Comparison of ENCODE assay signal across 12 mouse cellular contexts in the genomic region with DNA sequence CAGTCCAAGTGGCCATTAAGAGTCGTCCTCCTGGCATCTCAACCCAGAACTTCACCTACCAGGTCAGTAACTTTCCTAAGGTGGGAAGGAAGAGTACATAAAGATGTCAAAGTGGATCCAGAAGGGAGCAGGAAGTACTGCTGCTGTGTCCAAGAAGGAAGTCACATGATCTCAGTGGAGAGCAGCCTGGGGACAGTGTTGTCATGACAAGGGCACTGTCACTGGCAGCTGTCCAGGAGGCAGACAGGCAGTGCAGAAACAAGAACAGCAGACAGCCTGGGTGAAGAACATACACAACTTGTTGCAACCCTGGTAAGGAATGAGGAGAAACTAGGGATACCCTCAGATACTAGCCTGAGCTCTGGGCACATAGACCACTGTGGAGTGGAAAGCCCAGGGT. TPM values are rescaled to one million over a fixed set of nuclear protein-coding genes. Genes with fewer than 3 reads are reported as not detected.
DNase-seq lines count a peak whose midpoint lies in the region; ATAC-seq and TF ChIP-seq lines count a peak whose summit lies in the region.
"Had no signal": no experiment of that assay in that cellular context is flagged by ENCODE, and none has a peak within 500 bp of the region (broad histone marks: within the 10 kb centered on the region; RNA-seq: fewer than 3 reads in every experiment).

No protein-coding gene starts in this region.

- no peaks in the 10 kb centered on the region for H3K36me3 ChIP-seq in forebrain, postnatal 0 days (ENCODE audit: insufficient read depth)
- H3K36me3 ChIP-seq: embryonic facial prominence, embryonic 13.5 days; stomach, embryonic 15.5 days had no signal

- no peak overlapping the region for H3K4me3 ChIP-seq in forebrain, postnatal 0 days (ENCODE audit: low read depth, low read length)
- H3K4me3 ChIP-seq: embryonic facial prominence, embryonic 13.5 days; stomach, embryonic 15.5 days had no signal

- H3K4me2 ChIP-seq in forebrain, postnatal 0 days (ENCODE audit: low read depth): no peak overlapping the region
- H3K4me2 ChIP-seq: embryonic facial prominence, embryonic 13.5 days; stomach, embryonic 15.5 days had no signal

- no peaks in the 10 kb centered on the region for H3K4me1 ChIP-seq in forebrain, postnatal 0 days (ENCODE audit: insufficient read depth)
- H3K4me1 ChIP-seq: embryonic facial prominence, embryonic 13.5 days; stomach, embryonic 15.5 days had no signal

- WGBS in forebrain, postnatal 0 days: 54% methylated on average over 1 of the region's 1 CpGs

- no peaks in the 10 kb centered on the region for H3K9me3 ChIP-seq in forebrain, postnatal 0 days (ENCODE audit: low read length)
- H3K9me3 ChIP-seq: embryonic facial prominence, embryonic 13.5 days; stomach, embryonic 15.5 days had no signal

- no peak for TF ChIP-seq CTCF in forebrain, postnatal 0 days (IDR thresholded peaks at IDR 0.05; ENCODE audit: low read depth)

- no peak overlapping the region for H3K9ac ChIP-seq in forebrain, postnatal 0 days
- H3K9ac ChIP-seq: embryonic facial prominence, embryonic 13.5 days; liver, embryonic 14.5 days; stomach, embryonic 15.5 days had no signal

- peak; percentile 87 for ATAC-seq in megakaryocyte, adult 5-6 weeks (ENCODE audit: poor library complexity, severe bottlenecking)
- no peak for ATAC-seq in forebrain, postnatal 0 days
- ATAC-seq: Patski had no signal

- DNase-seq in layer of hippocampus, adult 9-11 months: peak; percentile 70
- no peak for DNase-seq in layer of hippocampus, postnatal 14 days (ENCODE audit: low spot score in 2 of 2)
- DNase-seq in brain, adult 2 months (ENCODE audit: low read depth, low spot score): peak; percentile 58
- peak; percentile 73 for DNase-seq in heart, postnatal 4 days
- DNase-seq in embryo, embryonic 9.5 days (ENCODE audit: extremely low spot score): no peak
- no peak for DNase-seq in forebrain, postnatal 0 days
- DNase-seq in urinary bladder, adult 18-20 months (ENCODE audit: low spot score in 2 of 2): no peak

- no peaks in the 10 kb centered on the region for H3K27me3 ChIP-seq in forebrain, postnatal 0 days (ENCODE audit: insufficient read depth, low read length)
- H3K27me3 ChIP-seq: embryonic facial prominence, embryonic 13.5 days; stomach, embryonic 15.5 days had no signal

- H3K27ac ChIP-seq in forebrain, postnatal 0 days (ENCODE audit: low read depth, low read length): no peak overlapping the region
- H3K27ac ChIP-seq: embryonic facial prominence, embryonic 13.5 days; liver, embryonic 14.5 days; stomach, embryonic 15.5 days had no signal

RNA-seq across cellular contexts. Expression of a gene that starts 8.4 kb away (rescaled TPM):
- 10 to 100 TPM; 21.9 to 23.5 TPM for total RNA-seq in layer of hippocampus, postnatal 14 days (2021)
- under 1 TPM; 0.54 to 0.67 TPM for total RNA-seq in heart, postnatal 4 days (2021)
- 0.14 TPM in 1 of 2 replicates, not detected in the other for total RNA-seq in megakaryocyte, adult 5-6 weeks (2015)
- total RNA-seq in megakaryocyte, adult 5-6 weeks (2017): 0.04 and 0.29 TPM in 2 replicates
- 0.62 and 1.6 TPM in 2 replicates for total RNA-seq in forebrain, postnatal 0 days (2014; rRNA removed)
- polyA plus RNA-seq in forebrain, postnatal 0 days (2015; fragmentation: Nextera tagmentation; extraction: Ambion mirVana): 0.29 and 0.45 TPM in 2 replicates

RNA-seq across cellular contexts. Expression of a gene that starts 8.9 kb away (rescaled TPM):
- 1 to 10 TPM; 7.0 to 7.8 TPM for total RNA-seq in layer of hippocampus, postnatal 14 days (2021)
- 10 to 100 TPM; 49.2 to 50.9 TPM for total RNA-seq in heart, postnatal 4 days (2021)
- total RNA-seq in megakaryocyte, adult 5-6 weeks (2015): not detected in 2 replicates
- total RNA-seq in megakaryocyte, adult 5-6 weeks (2017): 0.45 TPM in 1 of 2 replicates, not detected in the other
- 0.14 and 0.62 TPM in 2 replicates for total RNA-seq in forebrain, postnatal 0 days (2014; rRNA removed)
- polyA plus RNA-seq in forebrain, postnatal 0 days (2015; fragmentation: Nextera tagmentation; extraction: Ambion mirVana): 0.91 and 0.99 TPM in 2 replicates

RNA-seq across cellular contexts. Expression of a gene that starts 21.4 kb away (rescaled TPM):
- total RNA-seq in layer of hippocampus, postnatal 14 days (2021): 100 to 1,000 TPM; 166 TPM
- total RNA-seq in heart, postnatal 4 days (2021): 100 to 1,000 TPM; 401 to 448 TPM
- 277 and 286 TPM in 2 replicates for total RNA-seq in megakaryocyte, adult 5-6 weeks (2015)
- total RNA-seq in megakaryocyte, adult 5-6 weeks (2017): 154 and 172 TPM in 2 replicates
- 177 and 186 TPM in 2 replicates for total RNA-seq in forebrain, postnatal 0 days (2014; rRNA removed)
- 208 and 213 TPM in 2 replicates for polyA plus RNA-seq in forebrain, postnatal 0 days (2015; fragmentation: Nextera tagmentation; extraction: Ambion mirVana)

RNA-seq across cellular contexts. Expression of a gene that starts 21.5 kb away (rescaled TPM):
- total RNA-seq in layer of hippocampus, postnatal 14 days (2021): 100 to 1,000 TPM; 100 to 103 TPM
- 100 to 1,000 TPM; 107 to 109 TPM for total RNA-seq in heart, postnatal 4 days (2021)
- 250 and 261 TPM in 2 replicates for total RNA-seq in megakaryocyte, adult 5-6 weeks (2015)
- 127 and 142 TPM in 2 replicates for total RNA-seq in megakaryocyte, adult 5-6 weeks (2017)
- 107 and 169 TPM in 2 replicates for total RNA-seq in forebrain, postnatal 0 days (2014; rRNA removed)
- polyA plus RNA-seq in forebrain, postnatal 0 days (2015; fragmentation: Nextera tagmentation; extraction: Ambion mirVana): 167 and 186 TPM in 2 replicates

RNA-seq across cellular contexts. Expression of a gene that starts 48.9 kb away (rescaled TPM):
- total RNA-seq in layer of hippocampus, postnatal 14 days (2021): 10 to 100 TPM; 15.7 to 16.1 TPM
- 10 to 100 TPM; 20.4 to 20.7 TPM for total RNA-seq in heart, postnatal 4 days (2021)
- total RNA-seq in megakaryocyte, adult 5-6 weeks (2015): 80.0 and 82.4 TPM in 2 replicates
- 32.7 and 35.7 TPM in 2 replicates for total RNA-seq in megakaryocyte, adult 5-6 weeks (2017)
- 11.7 and 13.8 TPM in 2 replicates for total RNA-seq in forebrain, postnatal 0 days (2014; rRNA removed)
- 6.7 and 7.6 TPM in 2 replicates for polyA plus RNA-seq in forebrain, postnatal 0 days (2015; fragmentation: Nextera tagmentation; extraction: Ambion mirVana)

Comparison
In these comparisons a context has a peak if more than half of its experiments do, and no peak if none do; other contexts are left out.
1. DNase-seq: peak in layer of hippocampus, adult 9-11 months (single experiment), brain, adult 2 months (single experiment) and heart, postnatal 4 days (single experiment); none in layer of hippocampus, postnatal 14 days (0 of 2), embryo, embryonic 9.5 days (single experiment), forebrain, postnatal 0 days (single experiment) and urinary bladder, adult 18-20 months (0 of 2).
2. RNA of a gene that starts 8.9 kb away (total RNA-seq): 49.2 to 50.9 TPM in heart, postnatal 4 days; 7.0 to 7.8 TPM in layer of hippocampus, postnatal 14 days, 0.14 to 0.62 TPM in forebrain, postnatal 0 days and 0.45 TPM in megakaryocyte, adult 5-6 weeks; every median in the first group is over 4 times any median in the second.